Mouse (Mus musculus): ENCODE data around the gene Scn3a. TPM values are rescaled to one million over a fixed set of nuclear protein-coding genes. Genes with fewer than 3 reads are reported as not detected.

The Scn3a gene
- polyA plus RNA-seq, 1 experiment from 2014 or later = 2.2 TPM

GRCm38 (mm10) chr2:65550564-65550963, 16.9 kb downstream of the Scn3a start:
- no peak overlapping the region for H3K27ac ChIP-seq
- no peak for ATAC-seq (ENCODE audit: insufficient number of reproducible peaks, insufficient read depth, low FRiP score, low TSS enrichment, low read depth)
- H3K4me3 ChIP-seq = no peak overlapping the region
- 94% methylated on average over 3 of the region's 3 CpGs for WGBS
- no peak overlapping the region for H3K4me2 ChIP-seq
- H3K9ac ChIP-seq = no peak overlapping the region
- H3K9me3 ChIP-seq = no peaks in the 10 kb centered on the region
- no peaks in the 10 kb centered on the region for H3K27me3 ChIP-seq
- no peaks in the 10 kb centered on the region for H3K36me3 ChIP-seq
- H3K4me1 ChIP-seq = peaks cover 7% of the 10 kb centered on the region; the same call in 1 of the 2 replicates

- 83% methylated on average over 6 of the region's 6 CpGs for WGBS
- H3K4me3 ChIP-seq = no peak overlapping the region
- H3K4me2 ChIP-seq = no peak overlapping the region
- no peaks in the 10 kb centered on the region for H3K36me3 ChIP-seq
- H3K27ac ChIP-seq = no peak overlapping the region
- H3K27me3 ChIP-seq = no peaks in the 10 kb centered on the region
- H3K9ac ChIP-seq = no peak overlapping the region
- H3K4me1 ChIP-seq = peaks cover 7% of the 10 kb centered on the region; the same call in 1 of the 2 replicates
- H3K9me3 ChIP-seq = no peaks in the 10 kb centered on the region
- no peak for ATAC-seq (ENCODE audit: insufficient number of reproducible peaks, insufficient read depth, low FRiP score, low TSS enrichment, low read depth)
Measured at GRCm38 (mm10) chr2:65548665-65549064, 18.8 kb downstream of the Scn3a start.

- no peak overlapping the region for H3K9ac ChIP-seq
- ATAC-seq (ENCODE audit: insufficient number of reproducible peaks, insufficient read depth, low FRiP score, low TSS enrichment, low read depth) = no peak
- no peaks in the 10 kb centered on the region for H3K27me3 ChIP-seq
- H3K9me3 ChIP-seq = no peaks in the 10 kb centered on the region
- WGBS = 67% methylated on average over 4 of the region's 4 CpGs
- H3K4me3 ChIP-seq = no peak overlapping the region
- no peak overlapping the region for H3K4me2 ChIP-seq
- no peak overlapping the region for H3K27ac ChIP-seq
- no peaks in the 10 kb centered on the region for H3K36me3 ChIP-seq
- H3K4me1 ChIP-seq = peaks cover 2% of the 10 kb centered on the region; the same call in 1 of the 2 replicates
Measured at GRCm38 (mm10) chr2:65547341-65547740, 20.1 kb downstream of the Scn3a start.

GRCm38 (mm10) chr2:65542906-65543592, 24.4 kb downstream of the Scn3a start:
- 73% methylated on average over 10 of the region's 10 CpGs for WGBS
- no peaks in the 10 kb centered on the region for H3K4me1 ChIP-seq
- H3K27me3 ChIP-seq = no peaks in the 10 kb centered on the region
- H3K4me3 ChIP-seq = no peak overlapping the region
- H3K27ac ChIP-seq = no peak overlapping the region
- no peaks in the 10 kb centered on the region for H3K9me3 ChIP-seq
- H3K4me2 ChIP-seq = no peak overlapping the region
- H3K9ac ChIP-seq = no peak overlapping the region
- no peak for ATAC-seq (ENCODE audit: insufficient number of reproducible peaks, insufficient read depth, low FRiP score, low TSS enrichment, low read depth)
- H3K36me3 ChIP-seq = no peaks in the 10 kb centered on the region

GRCm38 (mm10) chr2:65541781-65542180, 25.6 kb downstream of the Scn3a start:
- Histone ChIP-seq H3K4me3 (no peak overlapping the region), H3K36me3 (no peaks in the 10 kb centered on the region), H3K27ac (no peak overlapping the region), H3K9ac (no peak overlapping the region), H3K4me2 (no peak overlapping the region), H3K4me1 (no peaks in the 10 kb centered on the region), H3K27me3 (no peaks in the 10 kb centered on the region), H3K9me3 (no peaks in the 10 kb centered on the region)
- WGBS = 62% methylated on average over 1 of the region's 1 CpGs
- no peak for ATAC-seq (ENCODE audit: insufficient number of reproducible peaks, insufficient read depth, low FRiP score, low TSS enrichment, low read depth)

- Histone ChIP-seq H3K9ac (no peak overlapping the region), H3K27me3 (no peaks in the 10 kb centered on the region), H3K9me3 (no peaks in the 10 kb centered on the region), H3K4me2 (no peak overlapping the region), H3K27ac (no peak overlapping the region), H3K4me1 (no peaks in the 10 kb centered on the region), H3K4me3 (no peak overlapping the region), H3K36me3 (no peaks in the 10 kb centered on the region)
- no peak for ATAC-seq (ENCODE audit: insufficient number of reproducible peaks, insufficient read depth, low FRiP score, low TSS enrichment, low read depth)
- 35% methylated on average over 5 of the region's 5 CpGs for WGBS
Measured at GRCm38 (mm10) chr2:65538436-65538835, 29.0 kb downstream of the Scn3a start.

- ATAC-seq (ENCODE audit: insufficient number of reproducible peaks, insufficient read depth, low FRiP score, low TSS enrichment, low read depth) = no peak
- H3K27ac ChIP-seq = no peak overlapping the region
- no peak overlapping the region for H3K9ac ChIP-seq
- no peak overlapping the region for H3K4me2 ChIP-seq
- no peaks in the 10 kb centered on the region for H3K27me3 ChIP-seq
- H3K36me3 ChIP-seq = no peaks in the 10 kb centered on the region
- WGBS = 82% methylated on average over 10 of the region's 10 CpGs
- H3K4me3 ChIP-seq = no peak overlapping the region
- no peaks in the 10 kb centered on the region for H3K9me3 ChIP-seq
- no peaks in the 10 kb centered on the region for H3K4me1 ChIP-seq
Measured at GRCm38 (mm10) chr2:65532127-65532854, 35.1 kb downstream of the Scn3a start.

GRCm38 (mm10) chr2:65529148-65529547, 38.3 kb downstream of the Scn3a start:
- Histone ChIP-seq H3K9ac (no peak overlapping the region), H3K4me1 (no peaks in the 10 kb centered on the region), H3K9me3 (no peaks in the 10 kb centered on the region), H3K36me3 (no peaks in the 10 kb centered on the region), H3K4me3 (no peak overlapping the region), H3K4me2 (no peak overlapping the region), H3K27ac (no peak overlapping the region), H3K27me3 (no peaks in the 10 kb centered on the region)
- ATAC-seq (ENCODE audit: insufficient number of reproducible peaks, insufficient read depth, low FRiP score, low TSS enrichment, low read depth) = no peak
- WGBS = 43% methylated on average over 5 of the region's 5 CpGs

- H3K4me2 ChIP-seq = no peak overlapping the region
- no peak for ATAC-seq (ENCODE audit: insufficient number of reproducible peaks, insufficient read depth, low FRiP score, low TSS enrichment, low read depth)
- 53% methylated on average over 6 of the region's 6 CpGs for WGBS
- H3K9ac ChIP-seq = no peak overlapping the region
- H3K27ac ChIP-seq = no peak overlapping the region
- no peaks in the 10 kb centered on the region for H3K27me3 ChIP-seq
- no peaks in the 10 kb centered on the region for H3K9me3 ChIP-seq
- no peaks in the 10 kb centered on the region for H3K36me3 ChIP-seq
- H3K4me3 ChIP-seq = no peak overlapping the region
- no peaks in the 10 kb centered on the region for H3K4me1 ChIP-seq
Measured at GRCm38 (mm10) chr2:65516703-65517102, 50.7 kb downstream of the Scn3a start.

- H3K9me3 ChIP-seq = no peaks in the 10 kb centered on the region
- ATAC-seq (ENCODE audit: insufficient number of reproducible peaks, insufficient read depth, low FRiP score, low TSS enrichment, low read depth) = no peak
- no peak overlapping the region for H3K27ac ChIP-seq
- H3K4me3 ChIP-seq = no peak overlapping the region
- 82% methylated on average over 12 of the region's 12 CpGs for WGBS
- no peak overlapping the region for H3K4me2 ChIP-seq
- H3K4me1 ChIP-seq = no peaks in the 10 kb centered on the region
- H3K9ac ChIP-seq = no peak overlapping the region
- no peaks in the 10 kb centered on the region for H3K27me3 ChIP-seq
- no peaks in the 10 kb centered on the region for H3K36me3 ChIP-seq
Measured at GRCm38 (mm10) chr2:65508217-65508616, 59.2 kb downstream of the Scn3a start.

- Histone ChIP-seq H3K9me3 (no peaks in the 10 kb centered on the region), H3K4me3 (no peak overlapping the region), H3K9ac (no peak overlapping the region), H3K4me1 (0 out of 2 replicates have a peak, but pooled peaks cover 2% of the 10 kb centered on the region), H3K4me2 (no peak overlapping the region), H3K36me3 (no peaks in the 10 kb centered on the region), H3K27me3 (no peaks in the 10 kb centered on the region), H3K27ac (no peak overlapping the region)
- no peak for ATAC-seq (ENCODE audit: insufficient number of reproducible peaks, insufficient read depth, low FRiP score, low TSS enrichment, low read depth)
- 61% methylated on average over 9 of the region's 9 CpGs for WGBS
Measured at GRCm38 (mm10) chr2:65490450-65490849, 77.0 kb downstream of the Scn3a start.

- Histone ChIP-seq H3K9me3 (no peaks in the 10 kb centered on the region), H3K4me2 (no peak overlapping the region), H3K4me1 (no peaks in the 10 kb centered on the region), H3K27me3 (no peaks in the 10 kb centered on the region), H3K9ac (no peak overlapping the region), H3K27ac (no peak overlapping the region), H3K36me3 (no peaks in the 10 kb centered on the region), H3K4me3 (no peak overlapping the region)
- 82% methylated on average over 3 of the region's 3 CpGs for WGBS
- no peak for ATAC-seq (ENCODE audit: insufficient number of reproducible peaks, insufficient read depth, low FRiP score, low TSS enrichment, low read depth)
Measured at GRCm38 (mm10) chr2:65483434-65483833, 84.0 kb downstream of the Scn3a start.
